28 mouse cellular contexts compared by ENCODE assay signal in genomic region chr3:125289355-125289933, GRCm38 (mm10).
DNase-seq lines count a peak whose midpoint lies in the region; ATAC-seq lines count a peak whose summit lies in the region.
"Had no signal": no experiment of that assay in that cellular context is flagged by ENCODE, and none has a peak within 500 bp of the region (broad histone marks: within the 10 kb centered on the region; RNA-seq: fewer than 3 reads in every experiment).

No protein-coding gene starts in this region.

- ATAC-seq in hindbrain, embryonic 11.5 days (ENCODE audit: low FRiP score), result peak; percentile 89
- no peak for ATAC-seq in hindbrain, embryonic 16.5 days
- ATAC-seq in forebrain, embryonic 16.5 days, result peak; percentile 81
- ATAC-seq in midbrain, embryonic 13.5 days, result peak; percentile 93
- ATAC-seq: inflammation-experienced regulatory T-cells, adult 6 months had no signal

- no peaks in the 10 kb centered on the region for H3K36me3 ChIP-seq in hindbrain, embryonic 11.5 days (ENCODE audit: control insufficient read depth, insufficient read depth, low read length)
- H3K36me3 ChIP-seq in hindbrain, embryonic 16.5 days (ENCODE audit: control insufficient read depth, insufficient read depth, low read length), result no peaks in the 10 kb centered on the region
- H3K36me3 ChIP-seq in forebrain, embryonic 16.5 days (ENCODE audit: control insufficient read depth, insufficient read depth), result no peaks in the 10 kb centered on the region
- H3K36me3 ChIP-seq in midbrain, embryonic 13.5 days, result no peaks in the 10 kb centered on the region
- H3K36me3 ChIP-seq: embryonic facial prominence, embryonic 12.5 days; G1E; heart, embryonic 15.5 days; limb, embryonic 15.5 days; stomach, embryonic 15.5 days had no signal

- WGBS in hindbrain, embryonic 11.5 days, result 30% methylated on average over 3 of the region's 3 CpGs
- WGBS in hindbrain, embryonic 16.5 days, result 17% methylated on average over 3 of the region's 3 CpGs
- 34% methylated on average over 3 of the region's 3 CpGs for WGBS in forebrain, embryonic 16.5 days
- WGBS in midbrain, embryonic 13.5 days, result 21% methylated on average over 3 of the region's 3 CpGs

- no peaks in the 10 kb centered on the region for H3K27me3 ChIP-seq in hindbrain, embryonic 11.5 days (ENCODE audit: control insufficient read depth, insufficient read depth, low read length)
- no peaks in the 10 kb centered on the region for H3K27me3 ChIP-seq in hindbrain, embryonic 16.5 days (replicated peaks; ENCODE audit: control insufficient read depth, insufficient read depth, low read length)
- no peaks in the 10 kb centered on the region for H3K27me3 ChIP-seq in forebrain, embryonic 16.5 days (replicated peaks; ENCODE audit: control insufficient read depth, insufficient read depth, low read length)
- no peaks in the 10 kb centered on the region for H3K27me3 ChIP-seq in midbrain, embryonic 13.5 days
- H3K27me3 ChIP-seq: CH12.LX; embryonic facial prominence, embryonic 12.5 days; heart, embryonic 15.5 days; limb, embryonic 15.5 days; stomach, embryonic 15.5 days had no signal

- H3K4me2 ChIP-seq in hindbrain, embryonic 11.5 days (replicated peaks; ENCODE audit: low read depth, low read length), result no peak overlapping the region
- H3K4me2 ChIP-seq in hindbrain, embryonic 16.5 days (ENCODE audit: low read length), result no peak overlapping the region
- H3K4me2 ChIP-seq in forebrain, embryonic 16.5 days (ENCODE audit: low read length), result no peak overlapping the region
- no peak overlapping the region for H3K4me2 ChIP-seq in midbrain, embryonic 13.5 days (replicated peaks)
- H3K4me2 ChIP-seq: embryonic facial prominence, embryonic 12.5 days; heart, embryonic 15.5 days; limb, embryonic 15.5 days; lung, embryonic 14.5 days; stomach, embryonic 15.5 days had no signal

- DNase-seq in hindbrain, embryonic 11.5 days (ENCODE audit: low spot score), result peak; percentile 30
- peak; percentile 8 for DNase-seq in embryo, embryonic 11 days
- DNase-seq in Muller cell, postnatal 12 days (ENCODE audit: inconsistent ontology term), result no peak
- no peak for DNase-seq in spleen, postnatal 14 days (ENCODE audit: low spot score in 2 of 2)
- DNase-seq in adrenal gland, postnatal 36 days, result no peak
- DNase-seq: adrenal gland, adult 8-10 months; cerebellum, adult 9-10 months; gastrocnemius, adult 2 months; heart, postnatal 36 days; kidney, adult 2 months; layer of hippocampus, adult 9-11 months; left cerebral cortex, postnatal 4 days; lung, embryonic 14.5 days; right cerebral cortex, adult 18-20 months; right cerebral cortex, postnatal 4 days; thymus, postnatal 4 days had no signal

- H3K27ac ChIP-seq in hindbrain, embryonic 11.5 days (ENCODE audit: low read depth, low read length), result peak overlapping the region; percentile 51; the same call in 1 of the 2 replicates
- no peak overlapping the region for H3K27ac ChIP-seq in hindbrain, embryonic 16.5 days (ENCODE audit: low read depth, low read length)
- H3K27ac ChIP-seq in forebrain, embryonic 16.5 days (ENCODE audit: low read length), result no peak overlapping the region
- H3K27ac ChIP-seq in midbrain, embryonic 13.5 days, result peak overlapping the region; percentile 35; the same call in 1 of the 2 replicates
- H3K27ac ChIP-seq: embryonic facial prominence, embryonic 12.5 days; gastrocnemius, adult 2 months; heart, embryonic 15.5 days; kidney, postnatal 0 days; limb, embryonic 15.5 days; liver, embryonic 14.5 days; stomach, embryonic 15.5 days had no signal

- no peaks in the 10 kb centered on the region for H3K9me3 ChIP-seq in hindbrain, embryonic 11.5 days (ENCODE audit: control insufficient read depth, low read length)
- H3K9me3 ChIP-seq in hindbrain, embryonic 16.5 days (ENCODE audit: control insufficient read depth, low read length), result no peaks in the 10 kb centered on the region
- no peaks in the 10 kb centered on the region for H3K9me3 ChIP-seq in forebrain, embryonic 16.5 days (ENCODE audit: control insufficient read depth, low read length)
- no peaks in the 10 kb centered on the region for H3K9me3 ChIP-seq in midbrain, embryonic 13.5 days
- H3K9me3 ChIP-seq: embryonic facial prominence, embryonic 12.5 days; G1E; heart, embryonic 15.5 days; limb, embryonic 15.5 days; stomach, embryonic 15.5 days had no signal

- H3K4me1 ChIP-seq in hindbrain, embryonic 11.5 days (replicated peaks; ENCODE audit: control insufficient read depth, insufficient read depth, low read length), result no peaks in the 10 kb centered on the region
- H3K4me1 ChIP-seq in hindbrain, embryonic 16.5 days (ENCODE audit: control insufficient read depth, insufficient read depth, low read depth, low read length), result no peaks in the 10 kb centered on the region
- no peaks in the 10 kb centered on the region for H3K4me1 ChIP-seq in forebrain, embryonic 16.5 days (replicated peaks; ENCODE audit: control insufficient read depth, insufficient read depth, low read length)
- peaks cover 5% of the 10 kb centered on the region; the same call in 1 of the 2 replicates for H3K4me1 ChIP-seq in midbrain, embryonic 13.5 days (replicated peaks)
- H3K4me1 ChIP-seq: embryonic facial prominence, embryonic 12.5 days; heart, embryonic 15.5 days; limb, embryonic 15.5 days; stomach, embryonic 15.5 days had no signal

- no peak overlapping the region for H3K9ac ChIP-seq in hindbrain, embryonic 11.5 days (ENCODE audit: low read depth, low read length)
- H3K9ac ChIP-seq in hindbrain, embryonic 16.5 days (ENCODE audit: low read depth, low read length), result no peak overlapping the region
- no peak overlapping the region for H3K9ac ChIP-seq in forebrain, embryonic 16.5 days (replicated peaks; ENCODE audit: low read depth, low read length)
- H3K9ac ChIP-seq in midbrain, embryonic 13.5 days (replicated peaks), result no peak overlapping the region
- H3K9ac ChIP-seq: embryonic facial prominence, embryonic 12.5 days; heart, embryonic 15.5 days; limb, embryonic 15.5 days; liver, embryonic 14.5 days; lung, embryonic 14.5 days; stomach, embryonic 15.5 days had no signal

- H3K4me3 ChIP-seq in hindbrain, embryonic 11.5 days (ENCODE audit: low read depth, low read length), result no peak overlapping the region
- no peak overlapping the region for H3K4me3 ChIP-seq in hindbrain, embryonic 16.5 days (ENCODE audit: low read length)
- no peak overlapping the region for H3K4me3 ChIP-seq in forebrain, embryonic 16.5 days (replicated peaks; ENCODE audit: low read length)
- no peak overlapping the region for H3K4me3 ChIP-seq in midbrain, embryonic 13.5 days (replicated peaks)
- H3K4me3 ChIP-seq: embryonic facial prominence, embryonic 12.5 days; gastrocnemius, adult 2 months; heart, embryonic 15.5 days; limb, embryonic 15.5 days; stomach, embryonic 15.5 days had no signal

Comparison
In these comparisons a context has a peak if more than half of its experiments do, and no peak if none do; other contexts are left out.
1. H3K27ac ChIP-seq: peak in hindbrain, embryonic 11.5 days (single experiment) and midbrain, embryonic 13.5 days (single experiment); none in hindbrain, embryonic 16.5 days (single experiment) and forebrain, embryonic 16.5 days (single experiment).
2. DNase-seq: peak in hindbrain, embryonic 11.5 days (single experiment) and embryo, embryonic 11 days (single experiment); none in Muller cell, postnatal 12 days (single experiment), spleen, postnatal 14 days (0 of 2) and adrenal gland, postnatal 36 days (0 of 2).